Mouse (Mus musculus): ENCODE measurements around the gene Zbtb32. TPM values are rescaled to one million over a fixed set of nuclear protein-coding genes. Genes with fewer than 3 reads are reported as not detected.

The Zbtb32 gene
- total and polyA plus RNA-seq, 3 experiments = 20.1 to 32.8 TPM; not detected in 1

DNA sequence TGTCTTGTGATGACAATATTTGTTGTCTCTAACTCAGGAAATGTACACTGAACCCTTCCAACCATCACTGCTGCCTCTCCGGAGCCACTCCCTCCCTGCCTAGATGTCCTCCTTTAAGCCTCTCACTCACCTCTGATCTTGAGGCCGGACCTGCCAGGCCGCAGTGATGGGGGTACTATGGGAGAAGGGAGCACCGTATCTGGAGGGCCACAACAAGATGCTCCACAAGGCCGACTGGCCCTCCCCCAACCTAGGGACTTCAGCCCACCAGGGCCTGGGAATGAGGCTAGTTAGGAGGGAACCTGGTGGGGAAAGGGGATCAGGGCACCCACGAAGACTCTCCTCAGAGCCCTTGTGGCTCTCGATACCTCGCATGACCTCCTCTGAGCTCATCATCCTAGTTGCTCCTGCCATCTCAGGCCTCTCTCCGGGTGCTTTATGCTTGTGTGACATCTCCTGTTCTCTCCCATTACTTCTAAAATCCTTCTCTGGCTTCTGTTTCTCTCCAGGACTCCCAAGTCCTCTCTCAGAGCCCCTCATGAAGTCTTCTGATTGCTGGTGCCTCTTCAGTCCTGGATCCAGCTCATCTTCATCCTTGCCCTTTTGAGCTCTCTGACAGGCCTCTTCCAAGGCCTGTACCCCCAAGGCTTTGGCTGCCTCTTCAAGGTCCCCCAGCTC lies 7.6 kb downstream of the Zbtb32 start (continued):
- TF ChIP-seq ZKSCAN1 (IDR thresholded peaks at IDR 0.05; ENCODE audit: low read depth, low read length) = no peak

- no peak for TF ChIP-seq ZKSCAN1 (IDR thresholded peaks at IDR 0.05; ENCODE audit: low read depth, low read length)
- no peak; a peak in 1 of 4 replicates for TF ChIP-seq POLR2A (IDR thresholded peaks at IDR 0.05; ENCODE audit: control insufficient read depth in 1 of 2, insufficient read depth in 1 of 2, low read depth in 1 of 2, low read length in 2 of 2, poor library complexity in 1 of 2)
- no peak for TF ChIP-seq TCF12 (IDR thresholded peaks at IDR 0.05; ENCODE audit: low read depth, low read length)
- peak; percentile 77 for TF ChIP-seq MXI1 (IDR thresholded peaks at IDR 0.05; ENCODE audit: low read depth, low read length)
- peak; percentile 78 for TF ChIP-seq RAD21 (IDR thresholded peaks at IDR 0.05; ENCODE audit: low read depth, low read length)
- TF ChIP-seq SIN3A (IDR thresholded peaks at IDR 0.05; ENCODE audit: low read length) = peak; percentile 63; the same call in 1 of the 2 replicates
- 0 out of 2 replicates have a peak, but pooled peaks have one; percentile 53 for TF ChIP-seq MAZ (IDR thresholded peaks at IDR 0.05; ENCODE audit: low read depth, low read length)
- TF ChIP-seq ZNF384 (IDR thresholded peaks at IDR 0.05; ENCODE audit: low read depth, low read length) = no peak
- TF ChIP-seq ZMIZ1 (IDR thresholded peaks at IDR 0.05; ENCODE audit: low read depth, low read length) = peak; percentile 56; the same call in 1 of the 2 replicates
- TF ChIP-seq NRF1 (IDR thresholded peaks at IDR 0.05; ENCODE audit: insufficient read depth, low read depth, low read length, poor library complexity, severe bottlenecking) = 0 out of 2 replicates have a peak, but pooled peaks have one; percentile 13
- peak; percentile 60; the same call in 1 of the 2 replicates for TF ChIP-seq MYC (IDR thresholded peaks at IDR 0.05; ENCODE audit: low read depth, low read length)
- peak; percentile 75 to 91 (median 86) for TF ChIP-seq CTCF (IDR thresholded peaks at IDR 0.05 in 2 of 3, conservative IDR thresholded peaks at IDR 0.05 in 1 of 3; ENCODE audit: control insufficient read depth in 1 of 3, insufficient read depth in 1 of 3, low read depth in 2 of 3, low read length in 3 of 3, poor library complexity in 1 of 3, severe bottlenecking in 1 of 3)
- peak; percentile 48; the same call in 1 of the 2 replicates for TF ChIP-seq ELF1 (IDR thresholded peaks at IDR 0.05; ENCODE audit: low read depth, low read length)
- 0 out of 2 replicates have a peak, but pooled peaks have one; percentile 37 for TF ChIP-seq TBP (IDR thresholded peaks at IDR 0.05; ENCODE audit: low read depth, low read length)
- TF ChIP-seq SMC3 (IDR thresholded peaks at IDR 0.05; ENCODE audit: low read depth, low read length) = peak; percentile 62
- no peak for TF ChIP-seq MEF2A (IDR thresholded peaks at IDR 0.05; ENCODE audit: extremely low read depth, insufficient replicate concordance, low read depth, low read length, poor library complexity, severe bottlenecking)
- TF ChIP-seq ZC3H11A (IDR thresholded peaks at IDR 0.05; ENCODE audit: low read depth, low read length) = peak; percentile 58
- TF ChIP-seq TAL1 (IDR thresholded peaks at IDR 0.05; ENCODE audit: low read length) = no peak
- no peak for TF ChIP-seq USF2 (IDR thresholded peaks at IDR 0.05; ENCODE audit: borderline replicate concordance in 1 of 2, insufficient read depth in 1 of 2, low read depth in 1 of 2, low read length in 2 of 2)
- Histone ChIP-seq H3K9me3 (replicated peaks; ENCODE audit: insufficient read depth, low read length) (no peaks in the 10 kb centered on the region), H3K9ac (ENCODE audit: control insufficient read depth, low read depth, low read length, poor library complexity, severe bottlenecking) (peak overlapping the region; percentile 79), H3K4me3 (ENCODE audit: control insufficient read depth in 1 of 2, insufficient read depth in 1 of 2, low read depth in 2 of 2, low read length in 2 of 2) (peak overlapping the region; percentile 43 to 68), H3K4me1 (ENCODE audit: control insufficient read depth in 1 of 2, insufficient read depth in 2 of 2, low read length in 2 of 2) (peaks cover 10 to 34% of the 10 kb centered on the region in 2 experiments; a peak in 3 of 4 replicates), H3K27ac (ENCODE audit: control insufficient read depth, low read depth, low read length) (peak overlapping the region; percentile 70), H3K79me2 (ENCODE audit: control insufficient read depth, insufficient read depth, low read length, poor library complexity) (peaks cover 36% of the 10 kb centered on the region), H3K36me3 (ENCODE audit: control insufficient read depth in 1 of 2, insufficient read depth in 2 of 2, low read length in 2 of 2) (peaks cover 1 to 13% of the 10 kb centered on the region in 2 experiments; a peak in 3 of 4 replicates), H3K27me3 (ENCODE audit: control insufficient read depth in 1 of 2, insufficient read depth in 2 of 2, low read length in 2 of 2) (no peaks in the 10 kb centered on the region)
- DNase-seq (ENCODE audit: low read depth, low spot score) = peak; percentile 85
Observed at GRCm38 (mm10) chr7:30589435-30590301, 9.0 kb downstream of the Zbtb32 start.
